Mouse (Mus musculus) heart, embryonic 14.5 days (tissue): ENCODE data around the gene Col4a6. TPM values are rescaled to one million over a fixed set of nuclear protein-coding genes. Genes with fewer than 3 reads are reported as not detected.

ENCODE experiments used
- ATAC-seq: fragments of 200-750 bp; cut with Nextera tagmentation; 2 replicates; pipeline ENCODE4 v1.8.0; 2017; ENCODE audit warnings: low read depth, moderate TSS enrichment; ENCODE audit not compliant: insufficient number of reproducible peaks, insufficient read depth, low FRiP score
- H3K27ac ChIP-seq, 2 experiments: fragments of 200-500 bp in 1 of 2; fragments of 300-500 bp in 1 of 2; sonication (generic) in 1 of 2; replicated peaks in 1 of 2; 2 replicates each; pipeline ENCODE4 v1.5.1; 2012 to 2014; ENCODE audit warnings: low read depth in 2 of 2, low read length in 2 of 2, control low read depth in 1 of 2, mild to moderate bottlenecking in 1 of 2, mixed read lengths in 1 of 2; ENCODE audit not compliant: control insufficient read depth in 1 of 2, insufficient read depth in 1 of 2
- H3K27me3 ChIP-seq: fragments of 300-500 bp; sonication (generic); 2 replicates; pipeline ENCODE4 v1.6.1; 2014; ENCODE audit warnings: mild to moderate bottlenecking, low read length, control low read depth; ENCODE audit not compliant: control insufficient read depth, insufficient read depth
- H3K36me3 ChIP-seq: fragments of 300-500 bp; sonication (generic); 2 replicates; pipeline ENCODE4 v1.6.1; 2014; ENCODE audit warnings: mild to moderate bottlenecking, control low read depth, low read length, mixed read lengths; ENCODE audit not compliant: control insufficient read depth, insufficient read depth
- H3K4me1 ChIP-seq, 2 experiments: fragments of 200-500 bp in 1 of 2; fragments of 300-500 bp in 1 of 2; sonication (generic) in 1 of 2; 2 replicates each; pipeline ENCODE4 v1.6.1; 2012 to 2014; ENCODE audit warnings: low read length in 2 of 2, control low read depth in 1 of 2, mixed read lengths in 1 of 2; ENCODE audit not compliant: control insufficient read depth in 2 of 2, insufficient read depth in 2 of 2
- H3K4me2 ChIP-seq: fragments of 300-500 bp; sonication (generic); 2 replicates; pipeline ENCODE4 v1.6.1; 2014; ENCODE audit warnings: mild to moderate bottlenecking, low read length
- H3K4me3 ChIP-seq, 2 experiments: fragments of 200-500 bp in 1 of 2; fragments of 300-500 bp in 1 of 2; sonication (generic) in 1 of 2; 2 replicates each; pipeline ENCODE4 v1.5.1; 2012 to 2014; ENCODE audit warnings: low read length in 2 of 2, mild to moderate bottlenecking in 2 of 2, control low read depth in 1 of 2, low read depth in 1 of 2, moderate library complexity in 1 of 2; ENCODE audit not compliant: control insufficient read depth in 1 of 2, insufficient read depth in 1 of 2
- H3K9ac ChIP-seq: fragments of 300-500 bp; sonication (generic); 2 replicates; pipeline ENCODE4 v1.6.1; 2014; ENCODE audit warnings: mild to moderate bottlenecking, low read length
- H3K9me3 ChIP-seq: fragments of 300-500 bp; sonication (generic); 2 replicates; pipeline ENCODE4 v1.6.1; 2016; ENCODE audit warnings: low read length, control low read depth; ENCODE audit not compliant: control insufficient read depth
- WGBS: fragments of 180-500 bp; shearing (Covaris S2); extraction: QIAGEN DNeasy Blood & Tissue Kit; methylation state at CpG from one replicate; pipeline ENCODE4 v1.1.7; 2014; 5-methylcytosine and 5-hydroxymethylcytosine counted together
- polyA plus RNA-seq: library from polyadenylated mRNA; unstranded; fragments of >200 nt; fragmentation: Nextera tagmentation; extraction: Ambion mirVana; gene quantifications from 2 replicates; pipeline ENCODE4 v1.2.1, GENCODE M21; 2014

Col4a6 gene
- polyA plus RNA-seq, 1 experiment from 2014 or later = 6.3 TPM

GRCm38 (mm10) chrX:141328044-141328443, 145.8 kb downstream of the Col4a6 start:
- Histone ChIP-seq H3K27me3 (no peaks in the 10 kb centered on the region), H3K9me3 (no peaks in the 10 kb centered on the region), H3K4me3 (no peak overlapping the region), H3K4me2 (no peak overlapping the region), H3K4me1 (0 out of 4 replicates have a peak, but pooled peaks cover 0 to 2% of the 10 kb centered on the region in 2 experiments), H3K9ac (no peak overlapping the region), H3K36me3 (no peaks in the 10 kb centered on the region), H3K27ac (no peak overlapping the region)
- WGBS = 66% methylated on average over 2 of the region's 2 CpGs
- no peak for ATAC-seq

GRCm38 (mm10) chrX:141324201-141324600, 149.7 kb downstream of the Col4a6 start:
- Histone ChIP-seq H3K4me1 (0 out of 4 replicates have a peak, but pooled peaks cover 0 to 2% of the 10 kb centered on the region in 2 experiments), H3K4me3 (no peak overlapping the region), H3K9me3 (no peaks in the 10 kb centered on the region), H3K4me2 (no peak overlapping the region), H3K27ac (no peak overlapping the region; a peak in 1 of 4 replicates), H3K36me3 (no peaks in the 10 kb centered on the region), H3K9ac (no peak overlapping the region), H3K27me3 (no peaks in the 10 kb centered on the region)
- ATAC-seq = no peak
- WGBS = 44% methylated on average over 3 of the region's 3 CpGs

- H3K9me3 ChIP-seq = no peaks in the 10 kb centered on the region
- no peak overlapping the region for H3K9ac ChIP-seq
- no peak for ATAC-seq
- H3K27me3 ChIP-seq = no peaks in the 10 kb centered on the region
- no peaks in the 10 kb centered on the region for H3K4me1 ChIP-seq
- no peak overlapping the region for H3K4me2 ChIP-seq
- H3K4me3 ChIP-seq = no peak overlapping the region
- no peaks in the 10 kb centered on the region for H3K36me3 ChIP-seq
- WGBS = 75% methylated on average over 1 of the region's 1 CpGs
- H3K27ac ChIP-seq = no peak overlapping the region
Measured at GRCm38 (mm10) chrX:141316217-141316616, 157.7 kb downstream of the Col4a6 start.

- no peaks in the 10 kb centered on the region for H3K4me1 ChIP-seq
- H3K27me3 ChIP-seq = no peaks in the 10 kb centered on the region
- no peak overlapping the region for H3K4me3 ChIP-seq
- no peak overlapping the region for H3K27ac ChIP-seq
- 46% methylated on average over 3 of the region's 3 CpGs for WGBS
- H3K4me2 ChIP-seq = no peak overlapping the region
- ATAC-seq = no peak
- H3K9me3 ChIP-seq = no peaks in the 10 kb centered on the region
- no peak overlapping the region for H3K9ac ChIP-seq
- H3K36me3 ChIP-seq = no peaks in the 10 kb centered on the region
Measured at GRCm38 (mm10) chrX:141315795-141316194, 158.1 kb downstream of the Col4a6 start.

- Histone ChIP-seq H3K4me2 (no peak overlapping the region), H3K36me3 (no peaks in the 10 kb centered on the region), H3K4me1 (no peaks in the 10 kb centered on the region), H3K9me3 (no peaks in the 10 kb centered on the region), H3K27me3 (no peaks in the 10 kb centered on the region), H3K27ac (no peak overlapping the region), H3K9ac (no peak overlapping the region), H3K4me3 (no peak overlapping the region)
- ATAC-seq = no peak
- WGBS = 59% methylated on average over 3 of the region's 3 CpGs
Measured at GRCm38 (mm10) chrX:141292702-141293462, 181.0 kb downstream of the Col4a6 start.

GRCm38 (mm10) chrX:141276397-141276796, 197.5 kb downstream of the Col4a6 start:
- H3K4me2 ChIP-seq = no peak overlapping the region
- WGBS = 78% methylated on average over 2 of the region's 2 CpGs
- no peaks in the 10 kb centered on the region for H3K9me3 ChIP-seq
- no peaks in the 10 kb centered on the region for H3K27me3 ChIP-seq
- ATAC-seq = no peak
- H3K27ac ChIP-seq = no peak overlapping the region
- no peak overlapping the region for H3K9ac ChIP-seq
- no peak overlapping the region for H3K4me3 ChIP-seq
- H3K36me3 ChIP-seq = no peaks in the 10 kb centered on the region
- no peaks in the 10 kb centered on the region for H3K4me1 ChIP-seq

- Histone ChIP-seq H3K4me1 (no peaks in the 10 kb centered on the region), H3K4me3 (no peak overlapping the region), H3K27me3 (no peaks in the 10 kb centered on the region), H3K36me3 (no peaks in the 10 kb centered on the region), H3K9ac (no peak overlapping the region), H3K27ac (no peak overlapping the region), H3K4me2 (no peak overlapping the region), H3K9me3 (no peaks in the 10 kb centered on the region)
- no peak for ATAC-seq
- 35% methylated on average over 1 of the region's 1 CpGs for WGBS
Measured at GRCm38 (mm10) chrX:141265986-141266385, 207.9 kb downstream of the Col4a6 start.

- ATAC-seq = no peak
- H3K36me3 ChIP-seq = no peaks in the 10 kb centered on the region
- no peaks in the 10 kb centered on the region for H3K27me3 ChIP-seq
- H3K4me1 ChIP-seq = no peaks in the 10 kb centered on the region
- H3K4me2 ChIP-seq = no peak overlapping the region
- 70% methylated on average over 1 of the region's 1 CpGs for WGBS
- no peak overlapping the region for H3K27ac ChIP-seq
- no peak overlapping the region for H3K9ac ChIP-seq
- H3K9me3 ChIP-seq = no peaks in the 10 kb centered on the region
- no peak overlapping the region for H3K4me3 ChIP-seq
Measured at GRCm38 (mm10) chrX:141249636-141250035, 224.2 kb downstream of the Col4a6 start.
